Mouse (Mus musculus) G1E (cell line): ENCODE data around the gene Tapbp.

Experiments
- CTCF ChIP-seq: IDR thresholded peaks from 2 replicates; pipeline ENCODE4 v1.5.1; 2012; ENCODE audit warnings: low read depth, low read length, inconsistent platforms, mixed read lengths
- GATA1 ChIP-seq: IDR thresholded peaks from 2 replicates; pipeline ENCODE4 v1.6.1; 2012; ENCODE audit warnings: borderline replicate concordance, low read length, inconsistent platforms, mixed read lengths
- POLR2AphosphoS5 ChIP-seq: IDR thresholded peaks from 2 replicates; pipeline ENCODE4 v1.6.1; 2012; ENCODE audit warnings: low read depth, low read length, inconsistent platforms; ENCODE audit not compliant: insufficient replicate concordance
- TAL1 ChIP-seq: conservative IDR thresholded peaks from 2 replicates; pipeline ENCODE4 v1.6.1; 2012; ENCODE audit warnings: low read depth, low read length, inconsistent platforms, mixed read lengths

GRCm38 (mm10) chr17:33954646-33955554 lies 39.2 kb downstream of the Tapbp start:
- TF ChIP-seq POLR2AphosphoS5 (no peak; the same call in 1 of the 2 replicates), CTCF (no peak), TAL1 (no peak), GATA1 (no peak)
